Mouse (Mus musculus) bone marrow macrophage, adult 2 months (primary cell): Measurements from ENCODE around the gene Prkn. TPM values are rescaled to one million over a fixed set of nuclear protein-coding genes. Genes with fewer than 3 reads are reported as not detected.

ENCODE experiments used
- H3K27ac ChIP-seq: 2 replicates; pipeline ENCODE4 v1.5.1; 2012; ENCODE audit warnings: low read depth, low read length; ENCODE audit not compliant: insufficient read depth
- H3K4me1 ChIP-seq: 2 replicates; pipeline ENCODE4 v1.6.1; 2012; ENCODE audit warnings: low read length; ENCODE audit not compliant: control insufficient read depth, insufficient read depth
- H3K4me3 ChIP-seq: 2 replicates; pipeline ENCODE4 v1.5.1; 2012; ENCODE audit warnings: mild to moderate bottlenecking, low read length, moderate library complexity; ENCODE audit not compliant: insufficient read depth
- CTCF ChIP-seq: IDR thresholded peaks from 2 replicates; pipeline ENCODE4 v1.5.1; 2012; ENCODE audit warnings: low read depth, mild to moderate bottlenecking, low read length, moderate library complexity
- POLR2A ChIP-seq: IDR thresholded peaks from 2 replicates; pipeline ENCODE4 v1.6.1; 2012; ENCODE audit warnings: mild to moderate bottlenecking, low read depth, low read length, borderline replicate concordance
- polyA plus RNA-seq: library from polyadenylated mRNA; stranded (reverse); fragments of >200 nt; gene quantifications from 2 replicates; pipeline ENCODE4 v1.2.4, GENCODE M21; 2012; ENCODE audit not compliant: missing spikeins, insufficient read depth, insufficient read length

Prkn gene
- polyA plus RNA-seq, 1 experiment: 9.9 TPM

- Histone ChIP-seq H3K4me1 (no peaks in the 10 kb centered on the region), H3K27ac (no peak overlapping the region), H3K4me3 (no peak overlapping the region)
- TF ChIP-seq CTCF: no peak
- TF ChIP-seq POLR2A: no peak
Observed at GRCm38 (mm10) chr17:11538826-11539225, 698.6 kb downstream of the Prkn start.

- H3K27ac ChIP-seq: no peak overlapping the region
- no peak overlapping the region for H3K4me3 ChIP-seq
- H3K4me1 ChIP-seq: no peaks in the 10 kb centered on the region
- TF ChIP-seq CTCF (no peak), POLR2A (no peak)
Observed at GRCm38 (mm10) chr17:11541928-11542623, 701.9 kb downstream of the Prkn start.

- Histone ChIP-seq H3K4me1 (no peaks in the 10 kb centered on the region), H3K27ac (no peak overlapping the region), H3K4me3 (no peak overlapping the region)
- TF ChIP-seq CTCF: no peak
- TF ChIP-seq POLR2A: no peak
Observed at GRCm38 (mm10) chr17:11550562-11550961, 710.4 kb downstream of the Prkn start.

GRCm38 (mm10) chr17:11565681-11566080 lies 725.5 kb downstream of the Prkn start:
- Histone ChIP-seq H3K4me1 (no peaks in the 10 kb centered on the region), H3K27ac (no peak overlapping the region), H3K4me3 (no peak overlapping the region)
- TF ChIP-seq CTCF (no peak), POLR2A (no peak)

GRCm38 (mm10) chr17:11570392-11570791 lies 730.2 kb downstream of the Prkn start:
- H3K4me1 ChIP-seq: no peaks in the 10 kb centered on the region
- H3K27ac ChIP-seq: no peak overlapping the region
- H3K4me3 ChIP-seq: no peak overlapping the region
- TF ChIP-seq CTCF: no peak
- no peak for TF ChIP-seq POLR2A

- Histone ChIP-seq H3K27ac (no peak overlapping the region), H3K4me1 (no peaks in the 10 kb centered on the region), H3K4me3 (no peak overlapping the region)
- no peak for TF ChIP-seq POLR2A
- no peak for TF ChIP-seq CTCF
Observed at GRCm38 (mm10) chr17:11573666-11574065, 733.5 kb downstream of the Prkn start.

GRCm38 (mm10) chr17:11585491-11585890 lies 745.3 kb downstream of the Prkn start:
- no peak overlapping the region for H3K27ac ChIP-seq
- TF ChIP-seq POLR2A (no peak), CTCF (no peak)

GRCm38 (mm10) chr17:11607931-11608330 lies 767.7 kb downstream of the Prkn start:
- H3K4me3 ChIP-seq: no peak overlapping the region
- no peak overlapping the region for H3K27ac ChIP-seq
- H3K4me1 ChIP-seq: no peaks in the 10 kb centered on the region
- TF ChIP-seq CTCF (no peak), POLR2A (no peak)

More at GRCm38 (mm10) chr17:11585491-11585890, 745.3 kb downstream of the Prkn start:
- no peaks in the 10 kb centered on the region for H3K4me1 ChIP-seq
- H3K4me3 ChIP-seq: no peak overlapping the region

- no peak for TF ChIP-seq POLR2A
- peak; percentile 43; the same call in 1 of the 2 replicates for TF ChIP-seq CTCF
- H3K27ac ChIP-seq: no peak overlapping the region
- no peaks in the 10 kb centered on the region for H3K4me1 ChIP-seq
- no peak overlapping the region for H3K4me3 ChIP-seq
Observed at GRCm38 (mm10) chr17:11611459-11611858, 771.3 kb downstream of the Prkn start.

GRCm38 (mm10) chr17:11612801-11613531 lies 772.8 kb downstream of the Prkn start:
- TF ChIP-seq POLR2A (no peak), CTCF (no peak)
- Histone ChIP-seq H3K27ac (no peak overlapping the region), H3K4me1 (no peaks in the 10 kb centered on the region), H3K4me3 (no peak overlapping the region)

- no peak overlapping the region for H3K4me3 ChIP-seq
- no peak overlapping the region for H3K27ac ChIP-seq
- H3K4me1 ChIP-seq: no peaks in the 10 kb centered on the region
- TF ChIP-seq POLR2A: no peak
- TF ChIP-seq CTCF: no peak
Observed at GRCm38 (mm10) chr17:11617552-11617951, 777.4 kb downstream of the Prkn start.
